Mouse (Mus musculus) megakaryocyte, embryonic 14.5 days (primary cell): ENCODE results near the gene Gm3233. TPM values are rescaled to one million over a fixed set of nuclear protein-coding genes. Genes with fewer than 3 reads are reported as not detected.
"Not testable (repeated sequence)": the region's sequence is repeated elsewhere in the genome, so short reads cannot be mapped to it uniquely, and the experiment has no call there.

Source experiments
- H3K27me3 ChIP-seq: replicated peaks from 2 replicates; pipeline ENCODE3; 2012; ENCODE audit warnings: inconsistent platforms
- H3K36me3 ChIP-seq: replicated peaks from 2 replicates; pipeline ENCODE3; 2012; ENCODE audit warnings: low read length, inconsistent platforms, mixed read lengths
- H3K4me1 ChIP-seq: 2 replicates; pipeline ENCODE4 v1.6.1; 2012; ENCODE audit warnings: inconsistent platforms
- H3K4me3 ChIP-seq: replicated peaks from 2 replicates; pipeline ENCODE3; 2012; ENCODE audit warnings: moderate library complexity, mild to moderate bottlenecking, inconsistent platforms
- H3K9me3 ChIP-seq: 2 replicates; pipeline ENCODE4 v1.6.1; 2012; ENCODE audit warnings: inconsistent platforms
- FLI1 ChIP-seq: IDR thresholded peaks from 2 replicates; pipeline ENCODE4 v1.6.1; 2012; ENCODE audit warnings: low read length, inconsistent platforms, mixed read lengths
- GATA1 ChIP-seq: IDR thresholded peaks from 3 replicates; pipeline ENCODE4 v1.6.1; 2012; ENCODE audit warnings: mixed read lengths, low read length, inconsistent platforms, borderline replicate concordance
- polyA plus RNA-seq: library from polyadenylated mRNA; stranded (reverse); fragments of >175 nt; gene quantifications from 2 replicates; pipeline ENCODE4 v1.2.3, GENCODE M21; 2012; ENCODE audit warnings: low replicate concordance; ENCODE audit not compliant: insufficient read depth

Gene Gm3233
- polyA plus RNA-seq, 1 experiment = not detected

GRCm38 (mm10) chr10:77724855-77725254, 34.6 kb downstream of the Gm3233 start:
- no peak overlapping the region for H3K4me3 ChIP-seq

GRCm38 (mm10) chr10:77720299-77720698, 39.2 kb downstream of the Gm3233 start, which contains the start of gene Krtap12-1:
Krtap12-1 (plus strand) TSS chr10:77720599.
- Histone ChIP-seq H3K4me3 (peak within 1 kb of the TSS; percentile 50), H3K27me3 (peaks cover 36% of the 10 kb centered on the region)
- H3K36me3 ChIP-seq, H3K4me1 ChIP-seq, H3K9me3 ChIP-seq: not testable (repeated sequence)

More at GRCm38 (mm10) chr10:77724855-77725254, 34.6 kb downstream of the Gm3233 start:
- Histone ChIP-seq H3K36me3 (no peaks in the 10 kb centered on the region), H3K27me3 (peaks cover 27% of the 10 kb centered on the region), H3K4me1 (no peaks in the 10 kb centered on the region), H3K9me3 (0 out of 2 replicates have a peak, but pooled peaks cover 4% of the 10 kb centered on the region)
- no peak for TF ChIP-seq FLI1
- TF ChIP-seq GATA1 = no peak

DNA sequence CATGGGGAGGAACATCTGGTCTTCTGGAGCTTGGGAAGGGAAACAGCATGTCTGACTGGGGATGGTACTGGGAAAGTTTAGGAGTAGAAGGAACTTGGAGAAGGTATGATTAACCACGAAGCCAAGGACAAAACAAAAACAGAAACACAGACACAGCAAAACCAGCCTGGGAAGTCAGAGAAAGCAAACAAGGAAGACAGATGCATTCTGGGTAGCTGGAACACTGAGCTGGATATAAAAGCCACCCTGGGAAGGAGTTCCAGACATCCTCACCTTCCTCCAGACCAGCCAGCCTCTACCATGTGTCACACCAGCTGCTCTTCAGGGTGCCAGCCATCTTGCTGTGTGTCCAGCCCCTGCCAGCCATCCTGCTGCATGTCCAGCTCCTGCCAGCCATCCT, 44.0 kb downstream of the Gm3233 start, which contains the start of gene Gm10142:
Gene Gm10142 (plus strand): TSS at position 301 of the 400 bp plus-strand sequence.
- no peaks in the 10 kb centered on the region for H3K36me3 ChIP-seq
- peaks cover 47% of the 10 kb centered on the region for H3K27me3 ChIP-seq
- H3K9me3 ChIP-seq = peaks cover 12% of the 10 kb centered on the region
- H3K4me1 ChIP-seq = peaks cover 11% of the 10 kb centered on the region
- TF ChIP-seq GATA1 (no peak), FLI1 (no peak)
- H3K4me3 ChIP-seq = no peak within 1 kb of the TSS

- no peak for TF ChIP-seq GATA1
- no peak for TF ChIP-seq FLI1
- Histone ChIP-seq H3K27me3 (peaks cover 42% of the 10 kb centered on the region), H3K36me3 (no peaks in the 10 kb centered on the region), H3K4me1 (peaks cover 11% of the 10 kb centered on the region), H3K9me3 (peaks cover 9% of the 10 kb centered on the region), H3K4me3 (no peak overlapping the region)
Observed at GRCm38 (mm10) chr10:77713734-77714133, 45.7 kb downstream of the Gm3233 start.

GRCm38 (mm10) chr10:77711157-77711556, 48.3 kb downstream of the Gm3233 start, which contains the start of gene Gm10024:
Gm10024 (plus strand) TSS chr10:77711457.
- peaks cover 27% of the 10 kb centered on the region for H3K4me1 ChIP-seq
- peaks cover 15% of the 10 kb centered on the region for H3K9me3 ChIP-seq
- peaks cover 49% of the 10 kb centered on the region for H3K27me3 ChIP-seq
- H3K36me3 ChIP-seq, H3K4me3 ChIP-seq: not testable (repeated sequence)

GRCm38 (mm10) chr10:77709831-77710230, 49.7 kb downstream of the Gm3233 start:
- TF ChIP-seq FLI1 = no peak
- H3K27me3 ChIP-seq = peaks cover 54% of the 10 kb centered on the region
- H3K4me1 ChIP-seq = peaks cover 27% of the 10 kb centered on the region
- no peak overlapping the region for H3K4me3 ChIP-seq
- peaks cover 16% of the 10 kb centered on the region for H3K9me3 ChIP-seq
- H3K36me3 ChIP-seq = no peaks in the 10 kb centered on the region

Other genes with a start within 250 kb of the Gm3233 start
- gene Fam207a, start 243.9 kb downstream of the Gm3233 start, polyA plus RNA-seq = 19.5 and 88.9 TPM in 2 replicates
- 35.5 and 120 TPM in 2 replicates for gene Itgb2, start 229.4 kb downstream of the Gm3233 start, polyA plus RNA-seq
- gene Pttg1ip, start 178.0 kb downstream of the Gm3233 start, polyA plus RNA-seq = 284 and 814 TPM in 2 replicates
- gene Sumo3, start 153.6 kb downstream of the Gm3233 start, polyA plus RNA-seq = 11.6 and 90.7 TPM in 2 replicates
- gene Gm49325, start 153.5 kb downstream of the Gm3233 start, polyA plus RNA-seq = 9.0 and 23.2 TPM in 2 replicates
- 14.2 and 28.4 TPM in 2 replicates for gene Ube2g2, start 137.4 kb downstream of the Gm3233 start, polyA plus RNA-seq
- gene Tspear, start 73.1 kb downstream of the Gm3233 start, polyA plus RNA-seq = 1.0 and 1.3 TPM in 2 replicates
- not detected in 2 replicates for gene Gm19402, start 68.9 kb downstream of the Gm3233 start, polyA plus RNA-seq
- not detected in 2 replicates for gene Gm9508, start 62.4 kb downstream of the Gm3233 start, polyA plus RNA-seq
- not detected in 2 replicates for gene Gm10272, start 53.1 kb downstream of the Gm3233 start, polyA plus RNA-seq
- gene Gm10024, start 48.2 kb downstream of the Gm3233 start, polyA plus RNA-seq = not detected in 2 replicates
- not detected in 2 replicates for gene Gm10142, start 43.9 kb downstream of the Gm3233 start, polyA plus RNA-seq
- gene Krtap12-1, start 39.1 kb downstream of the Gm3233 start, polyA plus RNA-seq = not detected in 2 replicates
- not detected in 2 replicates for gene Gm10100, start 33.2 kb downstream of the Gm3233 start, polyA plus RNA-seq
- not detected in 2 replicates for gene Gm18596, start 17.0 kb downstream of the Gm3233 start, polyA plus RNA-seq
- gene Gm9736, start 8.3 kb downstream of the Gm3233 start, polyA plus RNA-seq = not detected in 2 replicates
- gene Gm3238, start 11.6 kb upstream of the Gm3233 start, polyA plus RNA-seq = not detected in 2 replicates
- gene Gm7138, start 17.3 kb upstream of the Gm3233 start, polyA plus RNA-seq = not detected in 2 replicates
- gene Gm3250, start 22.9 kb upstream of the Gm3233 start, polyA plus RNA-seq = not detected in 2 replicates
- not detected in 2 replicates for gene Gm7137, start 28.5 kb upstream of the Gm3233 start, polyA plus RNA-seq
- gene Gm9639, start 35.4 kb upstream of the Gm3233 start, polyA plus RNA-seq = not detected in 2 replicates
- gene Gm19668, start 39.5 kb upstream of the Gm3233 start, polyA plus RNA-seq = not detected in 2 replicates
- not detected in 2 replicates for gene Gm9507, start 52.2 kb upstream of the Gm3233 start, polyA plus RNA-seq
- gene Gm2696, start 55.0 kb upstream of the Gm3233 start, polyA plus RNA-seq = not detected in 2 replicates
- gene Krtap10-4, start 67.4 kb upstream of the Gm3233 start, polyA plus RNA-seq = not detected in 2 replicates
- not detected in 2 replicates for gene Krtap10-10, start 76.3 kb upstream of the Gm3233 start, polyA plus RNA-seq
- not detected in 2 replicates for gene Gm36176, start 87.1 kb upstream of the Gm3233 start, polyA plus RNA-seq
- gene Gm10318, start 93.2 kb upstream of the Gm3233 start, polyA plus RNA-seq = not detected in 2 replicates
- gene Gm3285, start 102.3 kb upstream of the Gm3233 start, polyA plus RNA-seq = not detected in 2 replicates
- 0.03 TPM in 1 of 2 replicates, not detected in the other for gene Lrrc3, start 142.9 kb upstream of the Gm3233 start, polyA plus RNA-seq
- 2.7 TPM in 1 of 2 replicates, not detected in the other for gene Trpm2, start 210.9 kb upstream of the Gm3233 start, polyA plus RNA-seq
- 10.0 and 22.2 TPM in 2 replicates for gene 1810043G02Rik, start 218.8 kb upstream of the Gm3233 start, polyA plus RNA-seq